Mouse (Mus musculus) spleen, postnatal 10 days (tissue): ENCODE results near the gene Dnaaf5.

ENCODE experiments used
- DNase-seq, 2 experiments: peaks; one replicate each; pipeline ENCODE4 v3.0.0; 2021 to 2022; ENCODE audit warnings: low spot score in 2 of 2

Dnaaf5 gene

DNA sequence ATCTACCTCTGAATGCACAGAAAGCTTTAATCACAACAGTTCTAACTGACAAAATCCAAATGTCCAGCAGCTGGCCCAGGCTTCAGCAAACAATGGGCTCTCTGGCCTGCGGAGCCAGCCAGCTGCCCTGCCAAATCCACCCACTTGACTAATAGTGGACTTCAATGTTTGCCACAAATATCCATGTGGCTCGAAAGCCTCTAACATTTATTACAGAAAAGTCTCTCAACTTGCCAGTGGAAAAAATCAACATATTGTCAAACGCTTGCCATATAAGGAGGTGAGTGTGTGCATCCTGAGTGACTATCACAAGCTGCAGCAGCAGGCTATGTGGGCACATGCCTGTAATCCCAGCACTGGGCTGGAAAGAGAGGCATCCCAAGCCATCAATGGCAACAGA is 48.8 kb downstream of the Dnaaf5 start:
- peak in 1 of 2 experiments; percentile 38 for DNase-seq

DNA sequence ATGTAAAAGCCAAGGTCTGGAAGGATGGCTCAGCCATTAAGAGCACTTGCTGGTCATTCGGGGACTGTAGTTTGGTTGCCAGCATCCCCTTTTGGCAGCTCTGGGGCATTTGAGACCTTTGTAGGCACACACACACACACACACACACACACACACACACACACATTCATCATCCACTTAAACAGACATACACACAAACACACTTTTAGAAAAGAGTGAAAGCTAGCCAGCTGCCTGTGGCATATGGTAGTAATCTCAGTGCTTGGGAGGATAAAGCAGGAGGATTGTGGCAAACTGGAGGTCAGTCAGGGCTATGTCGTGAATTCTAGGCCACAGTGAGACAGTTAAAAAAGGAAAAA is 49.6 kb downstream of the Dnaaf5 start:
- no peak for DNase-seq

DNA sequence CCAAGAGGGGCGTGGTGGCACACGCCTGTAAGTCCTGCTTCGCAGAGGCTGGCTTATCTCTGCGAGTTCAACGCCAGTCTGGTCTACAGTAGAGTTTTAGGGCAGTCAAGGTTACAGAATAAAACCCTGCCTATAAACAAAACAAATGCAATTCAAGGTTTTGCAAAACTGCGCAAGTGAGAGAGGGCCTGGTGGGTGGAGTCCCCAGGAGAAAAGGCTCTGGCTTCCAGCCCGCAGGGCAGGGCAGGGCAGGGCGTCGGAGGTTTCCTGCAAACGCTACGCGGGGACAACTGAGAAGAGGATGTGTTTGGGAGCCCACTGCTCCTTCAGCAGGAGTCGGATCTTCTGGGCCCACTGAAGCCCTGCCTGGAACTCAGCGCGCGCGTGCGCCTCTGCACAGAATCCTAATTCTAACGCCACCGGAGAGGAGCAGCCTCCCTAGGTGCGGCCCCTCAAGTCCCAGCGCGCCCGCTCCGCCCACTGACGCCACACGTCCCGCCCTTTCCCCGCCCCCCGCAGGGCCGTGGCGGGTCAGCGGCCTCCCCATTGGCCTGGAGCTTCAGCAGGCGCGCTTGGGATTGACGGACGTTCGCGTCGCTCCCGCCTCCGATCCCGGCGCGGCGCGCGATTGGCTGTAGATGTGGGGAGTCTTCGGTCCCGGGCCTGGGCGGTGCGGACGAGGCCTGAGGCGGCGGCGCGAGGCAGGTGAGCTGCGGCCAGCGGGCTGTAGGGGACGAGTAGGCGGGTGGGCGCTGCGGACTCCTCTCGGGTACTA is 50.2 kb downstream of the Dnaaf5 start, which contains the start of gene Sun1:
TSS of gene Sun1 (plus strand) at position 643 of the 775 bp plus-strand sequence.
- DNase-seq: peak; percentile 97 to 99

DNA sequence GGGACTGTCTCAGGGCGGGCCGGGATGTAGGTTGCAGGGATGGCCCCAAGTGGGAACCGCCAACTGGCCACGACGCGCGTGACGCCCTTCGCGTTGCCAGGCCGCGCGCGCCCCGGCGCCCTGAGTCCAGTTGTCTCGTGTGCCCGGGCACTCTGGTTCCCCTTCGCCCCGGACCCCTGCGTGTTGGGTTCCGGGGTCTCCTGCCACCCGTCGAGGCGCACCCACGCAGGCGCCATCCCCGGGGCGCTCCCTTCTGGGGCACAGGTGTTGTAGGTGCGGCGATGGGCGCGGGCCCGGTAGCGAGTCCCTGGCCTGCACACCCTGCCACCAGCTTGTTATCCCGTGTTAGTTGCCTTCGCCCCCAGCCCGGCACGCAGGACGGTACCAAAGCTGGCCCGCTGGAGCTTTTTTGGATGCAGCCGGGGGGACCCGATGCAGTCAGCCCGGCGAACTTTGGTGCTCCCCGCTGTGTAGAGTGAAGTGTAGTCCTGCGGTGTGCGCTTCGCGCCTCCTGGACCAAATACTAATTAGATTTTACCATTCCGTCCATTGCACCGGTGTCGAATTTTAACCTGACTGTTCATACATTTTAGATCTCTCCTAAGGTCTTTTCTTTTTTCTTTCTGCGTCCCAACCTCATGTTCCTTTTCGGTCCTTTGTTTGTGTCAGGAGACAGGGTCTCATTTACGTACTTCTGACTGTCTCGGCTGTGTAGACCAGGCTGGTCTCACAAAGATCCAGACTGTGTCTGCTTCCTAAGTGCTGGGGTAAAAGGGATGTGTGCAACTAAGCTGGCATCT is 50.9 kb downstream of the Dnaaf5 start:
- no peak for DNase-seq

DNA sequence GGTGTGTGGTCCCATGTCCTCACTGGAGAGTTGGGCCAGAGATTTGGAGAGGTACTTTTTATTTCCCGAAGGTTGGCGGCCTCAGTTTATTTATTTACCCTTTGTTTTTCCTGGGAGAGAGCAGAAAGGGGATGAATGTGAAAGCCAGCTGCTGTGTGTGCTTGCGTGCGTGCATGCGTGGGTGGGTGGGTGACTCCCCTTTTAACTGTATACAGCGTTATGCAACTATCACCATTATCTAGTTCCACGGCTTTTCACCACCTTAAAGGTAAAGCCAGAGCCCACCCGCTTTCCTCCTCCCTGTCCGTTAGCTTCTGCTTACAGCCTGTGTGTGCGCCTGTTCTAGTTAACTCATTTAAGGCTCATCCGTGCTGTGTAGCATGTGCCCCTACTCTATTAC is 52.1 kb downstream of the Dnaaf5 start:
- no peak for DNase-seq

DNA sequence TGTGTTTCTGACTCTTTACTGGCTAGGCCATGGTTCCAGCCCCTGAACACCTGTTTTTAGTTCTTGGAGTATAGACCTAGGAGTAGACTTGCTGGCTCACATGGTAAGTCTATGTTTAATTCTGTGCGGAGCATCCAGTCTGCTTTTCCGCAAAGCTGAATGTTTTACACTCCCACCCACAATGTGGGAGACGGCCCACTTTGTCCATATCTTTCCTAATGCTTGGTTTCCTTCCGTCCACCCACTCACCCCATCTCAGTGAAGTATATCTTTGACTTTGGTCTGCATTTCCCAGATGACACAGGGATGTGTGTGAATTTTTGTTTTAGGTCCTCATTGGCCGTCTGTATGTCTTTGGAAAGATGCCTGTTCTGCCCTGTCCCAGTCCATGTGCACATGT is 53.3 kb downstream of the Dnaaf5 start:
- no peak for DNase-seq

DNA sequence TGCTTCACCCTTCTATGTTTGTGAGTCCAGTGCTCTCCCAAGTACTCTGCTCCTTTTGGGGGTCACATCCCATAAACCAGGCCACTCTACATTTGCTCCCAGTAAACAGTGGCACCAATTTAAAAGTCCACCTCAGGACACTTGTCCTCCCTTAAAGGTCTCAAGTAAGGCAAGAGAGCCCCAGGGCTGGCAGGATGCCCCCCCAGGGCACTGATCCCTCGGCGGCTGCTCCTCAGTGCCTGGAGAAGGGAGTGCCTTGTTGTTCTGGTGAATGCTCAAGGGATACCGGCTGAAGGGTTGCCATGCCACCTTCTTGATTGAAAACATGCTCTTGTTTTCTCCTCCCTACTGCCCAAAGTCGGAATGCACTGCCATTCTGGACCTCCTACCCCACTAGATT is 56.1 kb downstream of the Dnaaf5 start:
- DNase-seq: no peak

DNA sequence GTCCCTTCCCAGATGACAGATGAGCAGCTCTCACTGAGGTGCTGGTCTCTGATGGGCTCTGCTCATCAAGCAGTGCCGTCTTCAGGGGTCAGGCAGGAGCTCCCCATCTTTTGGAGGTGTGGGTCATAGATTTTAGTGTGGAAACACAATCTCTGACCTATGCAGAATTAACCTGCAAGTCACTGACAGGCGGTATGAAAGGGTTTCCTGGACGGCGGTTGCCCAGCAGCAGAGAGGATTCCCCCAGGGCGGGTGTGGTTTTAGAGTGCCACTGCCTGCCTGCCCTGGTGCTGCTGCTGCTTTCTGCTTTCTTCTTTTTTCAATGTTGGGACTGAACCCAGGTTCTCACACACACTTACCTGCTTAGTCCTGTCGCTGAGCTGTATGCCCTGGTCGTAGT is 56.5 kb downstream of the Dnaaf5 start:
- peak in 1 of 2 experiments; percentile 41 for DNase-seq

DNA sequence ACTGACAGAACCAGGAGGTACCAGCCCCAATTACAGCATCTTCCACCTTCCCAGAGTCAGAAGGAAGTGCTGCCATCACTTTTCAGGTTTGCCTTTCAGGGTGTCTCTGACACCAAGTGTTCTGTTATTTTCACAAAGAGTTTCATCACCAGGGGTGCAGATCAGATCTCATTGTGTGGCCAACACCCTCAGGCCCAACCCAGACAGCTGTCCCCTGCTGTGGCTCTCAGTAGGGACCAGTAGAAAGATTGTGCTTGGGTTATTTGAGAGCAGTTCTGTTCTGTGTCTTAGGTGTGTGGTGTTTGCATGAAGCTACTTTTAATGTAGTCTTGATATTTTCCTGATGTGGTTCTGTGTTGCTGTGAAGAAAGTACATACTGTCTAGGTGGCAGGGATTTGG is 58.2 kb downstream of the Dnaaf5 start:
- no peak for DNase-seq

DNA sequence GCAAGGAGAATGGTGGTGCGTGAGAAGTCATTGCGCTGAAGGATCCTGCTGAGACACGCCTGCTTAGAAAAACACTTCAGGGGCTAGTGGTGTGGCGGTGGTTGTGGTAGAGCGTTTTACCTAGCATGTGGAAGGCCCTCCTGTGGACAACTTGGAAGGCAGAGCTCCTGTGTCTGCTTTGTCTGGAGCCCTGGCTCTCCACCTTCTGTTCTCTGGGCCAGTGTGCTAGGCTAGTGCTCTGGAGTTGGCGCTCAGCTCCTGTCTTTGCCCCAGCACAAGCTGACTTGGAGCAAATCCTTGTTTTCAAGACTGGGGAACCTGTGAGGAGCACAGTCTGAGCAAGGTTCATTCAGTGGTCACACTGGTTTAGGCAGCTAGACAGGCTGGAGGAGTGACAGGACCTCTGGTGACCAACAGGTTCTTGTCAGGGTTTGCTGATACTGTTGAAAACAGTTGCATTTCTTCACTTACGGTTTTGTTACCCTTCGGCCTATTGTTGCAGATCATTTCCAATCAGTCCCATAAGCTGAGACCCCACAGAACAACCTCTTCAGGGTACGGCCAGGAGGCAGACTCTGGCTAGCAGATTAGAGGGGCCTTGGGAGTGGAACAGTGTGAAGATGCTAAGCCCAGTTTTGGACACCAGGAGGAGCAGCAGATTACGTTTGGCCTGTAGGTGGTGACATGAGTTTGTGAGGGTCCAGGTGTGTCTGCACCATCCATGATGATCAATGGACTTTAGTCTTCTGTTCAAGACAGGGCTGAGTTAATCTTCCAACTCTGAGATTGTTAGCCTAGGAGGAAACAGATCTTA is 59.1 kb downstream of the Dnaaf5 start:
- no peak for DNase-seq

DNA sequence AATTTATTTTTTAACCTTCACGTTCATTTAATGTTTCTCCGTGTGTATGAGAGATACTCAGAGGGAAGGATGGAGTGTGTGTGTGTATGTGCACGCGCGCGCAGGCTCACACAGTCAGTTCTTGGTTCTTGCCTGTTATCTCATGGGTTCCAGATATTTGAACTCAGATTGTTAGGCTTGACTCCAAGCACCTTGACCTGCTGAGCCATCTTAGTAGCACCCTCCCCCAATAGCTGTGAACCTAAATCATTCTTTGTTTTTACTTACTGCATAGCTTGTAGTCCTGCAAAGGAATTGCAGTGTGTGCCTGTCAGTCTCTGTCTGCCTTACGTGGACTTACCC is 59.6 kb downstream of the Dnaaf5 start:
- DNase-seq: no peak

DNA sequence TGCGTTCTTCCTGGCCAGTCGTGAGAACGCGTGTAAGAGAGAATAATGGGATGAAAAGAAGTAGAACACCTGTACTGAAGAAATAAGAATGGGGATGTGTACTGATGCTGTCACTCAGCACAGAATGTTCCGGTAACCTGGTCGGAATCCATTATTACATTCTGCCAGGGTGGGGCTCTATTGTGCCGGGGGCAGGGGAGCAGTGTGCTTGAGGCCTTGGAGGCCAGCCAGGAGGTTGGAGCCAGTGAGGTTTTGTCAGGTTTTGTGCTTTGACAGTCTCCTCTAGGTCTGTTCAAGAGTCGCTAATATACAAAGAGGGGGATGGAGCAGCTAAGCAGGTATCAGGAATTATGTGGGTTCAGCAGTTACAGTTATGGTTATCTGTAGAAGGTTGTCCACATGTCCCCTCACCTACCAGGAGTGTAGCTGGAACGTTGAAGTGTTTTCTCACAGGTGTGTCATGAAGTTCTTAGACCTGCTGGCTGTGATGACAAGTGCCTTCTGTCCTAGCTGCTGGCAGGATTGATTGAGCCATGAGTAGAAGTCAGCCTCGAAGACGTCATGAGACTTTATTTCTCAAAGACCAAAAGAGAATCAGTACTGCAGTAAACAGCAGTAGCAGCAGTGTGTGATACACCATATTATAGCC is 61.8 kb downstream of the Dnaaf5 start:
- DNase-seq: no peak

DNA sequence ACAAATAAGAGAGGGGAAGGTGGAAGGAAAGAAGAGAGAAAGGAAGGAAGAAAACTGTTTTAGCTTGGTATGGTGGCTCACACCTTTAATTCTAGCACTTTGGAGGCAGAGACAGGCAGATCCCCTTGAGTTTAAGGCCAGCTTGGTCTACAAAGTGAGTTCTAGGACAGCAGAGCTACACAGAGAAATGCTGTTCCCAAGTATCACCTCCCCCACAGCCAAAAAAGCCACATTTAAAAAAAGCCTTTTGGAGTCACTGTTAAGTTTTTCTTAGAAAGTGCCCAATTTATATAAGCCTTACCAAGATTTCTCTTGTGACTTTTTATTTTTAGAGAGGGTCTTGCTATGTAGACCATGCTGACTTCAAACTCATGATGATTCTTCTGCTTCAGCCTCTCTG is 64.3 kb downstream of the Dnaaf5 start:
- no peak for DNase-seq

DNA sequence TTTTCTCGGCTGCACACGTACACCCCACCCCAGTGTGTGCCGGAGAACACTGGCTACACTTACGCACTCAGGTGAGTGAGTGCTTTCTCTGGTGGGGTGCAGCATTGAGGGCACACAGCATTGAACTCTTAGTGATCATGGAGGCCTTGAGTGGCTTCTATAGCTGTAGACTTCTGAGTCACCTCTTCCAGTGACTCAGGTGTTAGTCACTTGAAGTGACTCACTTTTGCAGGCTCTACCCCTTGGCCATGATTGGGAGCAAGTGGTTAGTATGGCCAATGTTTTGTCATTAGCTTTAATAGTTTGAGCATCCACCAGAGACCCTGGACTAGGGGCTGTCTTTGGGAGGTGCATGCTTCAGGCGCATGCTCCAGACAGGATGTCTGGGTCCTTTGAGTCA is 65.2 kb downstream of the Dnaaf5 start:
- no peak for DNase-seq

DNA sequence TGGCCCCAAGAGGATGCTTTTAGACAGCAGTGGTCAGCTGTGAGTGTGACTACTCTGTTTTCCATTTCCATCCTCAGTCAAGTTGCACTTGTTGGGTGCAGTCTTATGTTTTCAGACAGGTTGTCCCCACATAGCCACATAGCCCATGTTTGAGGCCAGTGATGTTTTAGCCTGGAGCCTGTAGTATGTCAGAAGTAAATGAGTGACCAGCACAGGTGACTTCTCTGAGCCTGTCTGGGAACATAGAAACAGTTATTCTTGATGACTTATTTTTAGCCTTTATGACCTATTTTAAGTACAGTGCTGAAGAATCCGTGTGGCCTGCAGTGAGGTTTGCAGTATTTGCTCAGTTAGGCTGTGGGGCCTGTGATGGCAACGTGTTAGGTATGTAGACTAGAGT is 66.1 kb downstream of the Dnaaf5 start:
- DNase-seq: no peak

DNA sequence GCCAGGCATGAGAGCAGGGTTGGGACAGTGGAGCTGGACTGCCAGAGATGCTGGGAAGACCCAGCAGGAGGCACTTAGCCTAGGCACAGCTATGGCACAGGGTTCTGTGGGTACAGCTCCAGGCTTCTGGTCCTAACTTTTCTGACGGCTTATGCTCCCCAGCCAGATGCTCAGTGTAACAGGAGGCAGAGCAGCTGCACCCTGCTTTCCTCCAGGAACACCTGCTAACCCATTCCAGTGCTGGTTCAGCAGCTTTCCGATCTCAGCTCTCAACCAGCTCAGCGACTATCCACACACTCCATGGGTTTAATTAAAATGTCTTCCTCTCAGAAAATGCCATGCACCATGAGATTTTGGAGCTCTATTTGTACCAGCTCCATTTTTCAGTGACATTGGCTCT is 66.8 kb downstream of the Dnaaf5 start:
- no peak for DNase-seq

DNA sequence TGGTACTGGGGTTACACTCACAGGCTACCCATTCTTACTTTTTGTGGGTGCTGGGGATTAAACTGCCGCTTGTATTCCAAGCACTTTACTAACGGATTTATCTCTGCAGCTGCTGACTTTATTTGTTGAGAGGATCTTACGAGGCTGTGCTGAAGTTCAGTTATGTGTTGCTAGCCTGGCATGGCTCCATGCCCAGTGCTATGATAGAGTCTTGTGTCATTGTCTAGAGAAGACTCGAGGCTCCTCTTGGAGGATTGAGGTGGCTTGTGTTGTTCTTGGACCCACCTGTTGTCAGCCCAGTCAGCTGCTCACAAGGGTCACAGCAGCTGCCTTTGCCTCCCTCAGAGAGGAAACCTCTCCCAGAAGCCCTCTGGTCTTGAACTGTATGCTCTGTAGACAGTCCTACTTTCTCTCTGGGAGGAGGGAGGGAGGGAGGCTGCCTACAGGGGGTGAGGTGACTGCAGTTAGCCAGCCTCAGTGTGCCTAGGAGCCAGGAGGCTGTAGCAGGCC is 70.0 kb downstream of the Dnaaf5 start:
- no peak for DNase-seq

DNA sequence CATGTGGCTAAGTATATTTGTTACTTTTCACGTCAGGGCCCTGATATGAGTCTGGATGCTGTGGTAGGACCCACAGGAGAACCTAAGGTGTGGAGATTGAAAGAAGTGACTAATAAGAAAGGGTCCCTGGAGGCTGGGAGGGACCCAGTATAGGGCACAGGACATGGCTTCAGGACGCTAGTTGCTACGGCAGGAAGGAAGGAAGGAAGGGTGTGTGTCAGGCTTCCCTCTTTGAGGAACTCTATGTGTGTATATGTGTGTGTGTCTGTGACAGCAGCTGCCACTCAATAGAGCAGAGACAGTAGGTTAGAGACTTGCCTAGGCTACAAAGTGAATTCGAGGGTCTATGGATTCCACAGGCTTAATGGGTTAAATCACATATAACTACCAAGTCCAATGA is 70.6 kb downstream of the Dnaaf5 start:
- no peak for DNase-seq

DNA sequence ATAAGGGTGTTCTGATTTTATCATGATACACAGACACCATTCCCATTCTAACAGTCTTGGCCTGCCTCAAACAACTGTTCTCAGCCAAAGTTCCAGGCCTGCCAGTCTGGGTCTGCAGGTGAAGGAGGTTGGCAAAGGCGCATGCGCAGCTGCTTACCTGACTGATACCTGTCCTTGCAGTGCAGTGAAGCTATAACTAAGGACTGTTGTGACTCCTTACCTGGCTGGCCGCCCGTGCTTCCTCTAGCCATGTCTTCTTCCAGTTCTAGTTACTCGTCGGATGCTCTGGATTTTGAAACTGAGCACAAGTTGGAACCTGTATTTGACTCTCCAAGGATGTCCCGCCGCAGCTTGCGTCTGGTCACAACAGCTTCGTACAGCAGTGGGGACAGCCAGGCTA is 73.3 kb downstream of the Dnaaf5 start:
- DNase-seq: no peak

DNA sequence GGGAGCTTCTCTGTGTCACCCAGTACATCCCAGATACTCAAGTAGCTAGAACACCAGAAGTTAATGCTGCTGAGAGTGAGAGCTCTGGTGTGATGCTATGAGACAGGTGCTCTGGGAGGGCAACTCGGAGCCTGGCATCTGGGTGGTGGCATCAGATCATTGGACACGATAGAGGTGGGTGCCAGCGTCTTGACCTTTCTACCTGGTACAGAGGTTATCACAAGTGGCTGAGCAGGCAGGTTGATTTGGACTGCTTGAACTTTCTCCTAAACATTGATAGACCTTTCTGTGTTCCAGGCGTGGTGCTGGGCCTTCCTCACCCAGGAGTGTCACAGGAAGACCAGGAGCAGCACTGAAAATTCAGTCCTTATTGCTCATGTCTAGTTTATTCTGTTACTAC is 77.2 kb downstream of the Dnaaf5 start:
- no peak for DNase-seq

DNA sequence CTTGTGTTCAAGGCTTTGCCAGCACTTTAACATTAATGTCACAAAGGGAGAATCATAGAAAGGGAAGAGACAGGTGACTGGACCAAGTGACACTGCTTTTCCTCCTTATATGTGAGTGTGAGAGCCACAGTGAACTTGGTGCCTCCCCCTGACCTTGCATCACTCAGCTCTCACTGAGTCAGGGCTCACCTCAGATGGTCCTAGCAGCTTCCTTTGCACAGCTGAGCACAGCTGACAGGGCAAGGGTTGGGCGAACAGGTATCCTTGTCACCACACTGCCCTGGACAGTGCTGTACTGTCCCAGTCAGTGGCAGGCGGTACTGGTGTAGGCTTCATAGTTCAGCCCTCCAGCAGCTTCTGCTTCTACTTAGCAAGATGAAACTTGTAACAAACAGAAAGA is 77.6 kb downstream of the Dnaaf5 start:
- no peak for DNase-seq

DNA sequence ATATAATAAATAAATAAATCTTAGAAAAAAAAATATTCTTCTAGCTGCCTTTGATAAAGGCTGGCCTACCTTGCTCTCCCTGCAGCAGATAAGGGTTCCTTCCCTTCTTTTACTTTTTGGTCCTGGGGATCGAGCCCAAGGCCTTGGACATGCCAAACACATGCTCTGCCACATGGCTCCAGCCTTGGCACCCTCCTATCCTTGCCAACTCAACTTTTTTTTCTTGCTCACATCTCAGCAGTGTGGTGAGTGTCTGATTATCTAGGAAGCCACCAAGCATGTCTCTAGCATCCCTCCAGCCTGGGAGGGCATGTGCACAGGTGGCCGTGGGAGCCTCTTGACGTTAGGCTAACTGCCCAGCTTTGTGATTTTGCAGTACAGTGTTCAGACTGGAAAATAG is 78.3 kb downstream of the Dnaaf5 start:
- no peak for DNase-seq
